ENCODE assay signal across 9 mouse cellular contexts in genomic region chr13:55463399-55464026, GRCm38 (mm10). TPM values are rescaled to one million over a fixed set of nuclear protein-coding genes. Genes with fewer than 3 reads are reported as not detected.
A peak's percentile ranks its signal among the peaks of the same experiment; 100 is the strongest.
DNase-seq lines count a peak whose midpoint lies in the region; ATAC-seq and TF ChIP-seq lines count a peak whose summit lies in the region.
"Had no signal": no experiment of that assay in that cellular context is flagged by ENCODE, and none has a peak within 500 bp of the region (broad histone marks: within the 10 kb centered on the region; RNA-seq: fewer than 3 reads in every experiment).

No protein-coding gene starts in this region.

- H3K4me2 ChIP-seq in kidney, postnatal 0 days (ENCODE audit: low read length) = peak overlapping the region; percentile 98
- peak overlapping the region; percentile 79 for H3K4me2 ChIP-seq in hindbrain, embryonic 14.5 days (replicated peaks)
- peak overlapping the region; percentile 82 for H3K4me2 ChIP-seq in midbrain, embryonic 16.5 days (ENCODE audit: low read length)

- peak overlapping the region; percentile 59 for H3K4me3 ChIP-seq in kidney, postnatal 0 days (replicated peaks; ENCODE audit: low read depth, low read length)
- H3K4me3 ChIP-seq in embryonic facial prominence, embryonic 10.5 days = peak overlapping the region; percentile 70
- peak overlapping the region; percentile 66 for H3K4me3 ChIP-seq in hindbrain, embryonic 14.5 days (replicated peaks; ENCODE audit: low read length)
- H3K4me3 ChIP-seq in midbrain, embryonic 16.5 days (ENCODE audit: low read depth, low read length) = peak overlapping the region; percentile 70

- peak; percentile 1; the same call in 1 of the 2 replicates for ATAC-seq in kidney, postnatal 0 days (replicated peaks; ENCODE audit: low FRiP score, low read depth)
- ATAC-seq in hindbrain, embryonic 14.5 days (ENCODE audit: low FRiP score) = no peak; the same call in 1 of the 2 replicates
- ATAC-seq in midbrain, embryonic 16.5 days = peak; percentile 2; the same call in 1 of the 2 replicates

- 9% methylated on average over 14 of the region's 14 CpGs for WGBS in kidney, postnatal 0 days
- WGBS in embryonic facial prominence, embryonic 10.5 days = 10% methylated on average over 14 of the region's 14 CpGs
- WGBS in hindbrain, embryonic 14.5 days = 9% methylated on average over 14 of the region's 14 CpGs
- 7% methylated on average over 14 of the region's 14 CpGs for WGBS in midbrain, embryonic 16.5 days

- no peaks in the 10 kb centered on the region for H3K9me3 ChIP-seq in kidney, postnatal 0 days (replicated peaks; ENCODE audit: low read length)
- H3K9me3 ChIP-seq in embryonic facial prominence, embryonic 10.5 days = no peaks in the 10 kb centered on the region
- H3K9me3 ChIP-seq in hindbrain, embryonic 14.5 days (ENCODE audit: control insufficient read depth, low read length) = no peaks in the 10 kb centered on the region
- H3K9me3 ChIP-seq in midbrain, embryonic 16.5 days (replicated peaks; ENCODE audit: control insufficient read depth, low read length, poor library complexity, severe bottlenecking) = no peaks in the 10 kb centered on the region

- peak overlapping the region; percentile 70 for H3K9ac ChIP-seq in kidney, postnatal 0 days (ENCODE audit: low read depth, low read length)
- H3K9ac ChIP-seq in hindbrain, embryonic 14.5 days = peak overlapping the region; percentile 83
- H3K9ac ChIP-seq in midbrain, embryonic 16.5 days (ENCODE audit: low read depth, low read length) = peak overlapping the region; percentile 87

- no peak for TF ChIP-seq CTCF in kidney, postnatal 0 days (IDR thresholded peaks at IDR 0.05; ENCODE audit: low read depth)

- no peak overlapping the region for H3K27ac ChIP-seq in kidney, postnatal 0 days
- peak overlapping the region; percentile 93 for H3K27ac ChIP-seq in embryonic facial prominence, embryonic 10.5 days (replicated peaks)
- H3K27ac ChIP-seq in hindbrain, embryonic 14.5 days = peak overlapping the region; percentile 99
- H3K27ac ChIP-seq in midbrain, embryonic 16.5 days (ENCODE audit: low read length) = peak overlapping the region; percentile 97

- H3K4me1 ChIP-seq in kidney, postnatal 0 days (replicated peaks; ENCODE audit: insufficient read depth, low read length) = peaks cover 12% of the 10 kb centered on the region; the same call in 1 of the 2 replicates
- H3K4me1 ChIP-seq in embryonic facial prominence, embryonic 10.5 days = peaks cover 55% of the 10 kb centered on the region
- peaks cover 44% of the 10 kb centered on the region for H3K4me1 ChIP-seq in hindbrain, embryonic 14.5 days (replicated peaks; ENCODE audit: control insufficient read depth, insufficient read depth, low read length)
- H3K4me1 ChIP-seq in midbrain, embryonic 16.5 days (ENCODE audit: control insufficient read depth, insufficient read depth, low read length) = peaks cover 33% of the 10 kb centered on the region

- DNase-seq in kidney, postnatal 0 days (ENCODE audit: low spot score) = no peak
- DNase-seq in kidney, postnatal 10 days = no peak
- DNase-seq in embryonic facial prominence, embryonic 10.5 days (ENCODE audit: low spot score) = no peak
- no peak for DNase-seq in hindbrain, embryonic 14.5 days (ENCODE audit: low spot score)
- no peak for DNase-seq in left cerebral cortex, adult 11 months (ENCODE audit: low spot score)
- DNase-seq in lung, postnatal 36 days = no peak
- DNase-seq in right cerebral cortex, adult 18-20 months = no peak

- H3K27me3 ChIP-seq in kidney, postnatal 0 days (ENCODE audit: insufficient read depth, low read length) = no peaks in the 10 kb centered on the region
- H3K27me3 ChIP-seq in embryonic facial prominence, embryonic 10.5 days (replicated peaks; ENCODE audit: low read depth, poor library complexity, severe bottlenecking) = no peaks in the 10 kb centered on the region
- H3K27me3 ChIP-seq in hindbrain, embryonic 14.5 days (ENCODE audit: control insufficient read depth, insufficient read depth, low read length) = no peaks in the 10 kb centered on the region
- H3K27me3 ChIP-seq in midbrain, embryonic 16.5 days (ENCODE audit: control insufficient read depth, insufficient read depth, low read depth, low read length) = no peaks in the 10 kb centered on the region

- H3K36me3 ChIP-seq in kidney, postnatal 0 days (ENCODE audit: insufficient read depth, low read length) = peaks cover 22% of the 10 kb centered on the region
- H3K36me3 ChIP-seq in embryonic facial prominence, embryonic 10.5 days (replicated peaks) = peaks cover 45% of the 10 kb centered on the region
- H3K36me3 ChIP-seq in hindbrain, embryonic 14.5 days (replicated peaks; ENCODE audit: control insufficient read depth, insufficient read depth) = peaks cover 26% of the 10 kb centered on the region
- H3K36me3 ChIP-seq in midbrain, embryonic 16.5 days (ENCODE audit: control insufficient read depth, insufficient read depth, low read length) = 0 out of 2 replicates have a peak, but pooled peaks cover 6% of the 10 kb centered on the region

RNA-seq across cellular contexts. Expression of gene Prr7, which starts 0.6 kb away (rescaled TPM):
- 0.63 and 0.75 TPM in 2 replicates for polyA plus RNA-seq in kidney, postnatal 0 days (2015; fragmentation: Nextera tagmentation; extraction: Ambion mirVana)
- 0.54 TPM in 2 replicates for polyA plus RNA-seq in embryonic facial prominence, embryonic 10.5 days (2016; fragmentation: Nextera tagmentation; extraction: Ambion mirVana)
- polyA plus RNA-seq in hindbrain, embryonic 14.5 days (2014; fragmentation: Nextera tagmentation; extraction: Ambion mirVana) = 6.3 and 8.9 TPM in 2 replicates
- polyA plus RNA-seq in midbrain, embryonic 16.5 days (2015; fragmentation: Nextera tagmentation; extraction: Ambion mirVana) = 5.0 and 5.6 TPM in 2 replicates

RNA-seq across cellular contexts. Expression of gene Grk6, which starts 18.6 kb away (rescaled TPM):
- polyA plus RNA-seq in kidney, postnatal 0 days (2015; fragmentation: Nextera tagmentation; extraction: Ambion mirVana) = 29.5 and 29.8 TPM in 2 replicates
- 65.2 and 65.6 TPM in 2 replicates for polyA plus RNA-seq in embryonic facial prominence, embryonic 10.5 days (2016; fragmentation: Nextera tagmentation; extraction: Ambion mirVana)
- 41.9 and 42.7 TPM in 2 replicates for polyA plus RNA-seq in hindbrain, embryonic 14.5 days (2014; fragmentation: Nextera tagmentation; extraction: Ambion mirVana)
- polyA plus RNA-seq in midbrain, embryonic 16.5 days (2015; fragmentation: Nextera tagmentation; extraction: Ambion mirVana) = 28.3 and 31.8 TPM in 2 replicates

RNA-seq across cellular contexts. Expression of gene Dbn1, which starts 24.4 kb away (rescaled TPM):
- polyA plus RNA-seq in kidney, postnatal 0 days (2015; fragmentation: Nextera tagmentation; extraction: Ambion mirVana) = 104 and 125 TPM in 2 replicates
- 412 and 419 TPM in 2 replicates for polyA plus RNA-seq in embryonic facial prominence, embryonic 10.5 days (2016; fragmentation: Nextera tagmentation; extraction: Ambion mirVana)
- polyA plus RNA-seq in hindbrain, embryonic 14.5 days (2014; fragmentation: Nextera tagmentation; extraction: Ambion mirVana) = 406 and 416 TPM in 2 replicates
- polyA plus RNA-seq in midbrain, embryonic 16.5 days (2015; fragmentation: Nextera tagmentation; extraction: Ambion mirVana) = 617 and 675 TPM in 2 replicates

RNA-seq across cellular contexts. Expression of gene F12, which starts 36.9 kb away (rescaled TPM):
- 0.05 and 0.45 TPM in 2 replicates for polyA plus RNA-seq in kidney, postnatal 0 days (2015; fragmentation: Nextera tagmentation; extraction: Ambion mirVana)
- polyA plus RNA-seq in embryonic facial prominence, embryonic 10.5 days (2016; fragmentation: Nextera tagmentation; extraction: Ambion mirVana) = 0.13 TPM in 1 of 2 replicates, not detected in the other
- 0.09 and 0.34 TPM in 2 replicates for polyA plus RNA-seq in hindbrain, embryonic 14.5 days (2014; fragmentation: Nextera tagmentation; extraction: Ambion mirVana)
- polyA plus RNA-seq in midbrain, embryonic 16.5 days (2015; fragmentation: Nextera tagmentation; extraction: Ambion mirVana) = 0.31 TPM in 1 of 2 replicates, not detected in the other

RNA-seq across cellular contexts. Expression of gene Pfn3, which starts 48.5 kb away (rescaled TPM):
- polyA plus RNA-seq in kidney, postnatal 0 days (2015; fragmentation: Nextera tagmentation; extraction: Ambion mirVana) = not detected in 2 replicates
- not detected in 2 replicates for polyA plus RNA-seq in embryonic facial prominence, embryonic 10.5 days (2016; fragmentation: Nextera tagmentation; extraction: Ambion mirVana)
- 0.81 and 1.5 TPM in 2 replicates for polyA plus RNA-seq in hindbrain, embryonic 14.5 days (2014; fragmentation: Nextera tagmentation; extraction: Ambion mirVana)
- polyA plus RNA-seq in midbrain, embryonic 16.5 days (2015; fragmentation: Nextera tagmentation; extraction: Ambion mirVana) = 0.57 and 0.98 TPM in 2 replicates
- polyA plus RNA-seq: large intestine, adult 2 months had no signal
